Mouse (Mus musculus): ENCODE results near the gene Elmod3.

Elmod3 gene

GRCm38 (mm10) chr6:72570644-72571397 is 27.4 kb downstream of the Elmod3 start:
- DNase-seq (ENCODE audit: low read depth, low spot score), result no peak

- DNase-seq (ENCODE audit: low read depth, low spot score), result no peak
Observed at GRCm38 (mm10) chr6:72568736-72569135, 29.5 kb downstream of the Elmod3 start.

GRCm38 (mm10) chr6:72567508-72567907 is 30.7 kb downstream of the Elmod3 start:
- no peak for DNase-seq (ENCODE audit: low read depth, low spot score)

- DNase-seq (ENCODE audit: low read depth, low spot score), result peak; percentile 73
Observed at GRCm38 (mm10) chr6:72566044-72566443, 32.2 kb downstream of the Elmod3 start.

GRCm38 (mm10) chr6:72565506-72565905 is 32.7 kb downstream of the Elmod3 start:
- no peak for DNase-seq (ENCODE audit: low read depth, low spot score)

- no peak for DNase-seq (ENCODE audit: low read depth, low spot score)
Observed at GRCm38 (mm10) chr6:72562894-72563293, 35.3 kb downstream of the Elmod3 start.

GRCm38 (mm10) chr6:72562486-72562885 is 35.7 kb downstream of the Elmod3 start:
- DNase-seq (ENCODE audit: low read depth, low spot score), result no peak

- DNase-seq (ENCODE audit: low read depth, low spot score), result no peak
Observed at GRCm38 (mm10) chr6:72560801-72561200, 37.4 kb downstream of the Elmod3 start.

- no peak for DNase-seq (ENCODE audit: low read depth, low spot score)
Observed at GRCm38 (mm10) chr6:72553079-72553412, 45.2 kb downstream of the Elmod3 start.

GRCm38 (mm10) chr6:72552171-72553078 is 45.8 kb downstream of the Elmod3 start:
- DNase-seq (ENCODE audit: low read depth, low spot score), result no peak

GRCm38 (mm10) chr6:72550503-72551100 is 47.6 kb downstream of the Elmod3 start:
- DNase-seq (ENCODE audit: low read depth, low spot score), result no peak

- no peak for DNase-seq (ENCODE audit: low read depth, low spot score)
Observed at GRCm38 (mm10) chr6:72550025-72550424, 48.2 kb downstream of the Elmod3 start.

GRCm38 (mm10) chr6:72549041-72549580 is 49.1 kb downstream of the Elmod3 start:
- no peak for DNase-seq (ENCODE audit: low read depth, low spot score)

GRCm38 (mm10) chr6:72547862-72548261 is 50.4 kb downstream of the Elmod3 start:
- DNase-seq (ENCODE audit: low read depth, low spot score), result no peak

GRCm38 (mm10) chr6:72547121-72547520 is 51.1 kb downstream of the Elmod3 start:
- DNase-seq (ENCODE audit: low read depth, low spot score), result no peak

- DNase-seq (ENCODE audit: low read depth, low spot score), result no peak
Observed at GRCm38 (mm10) chr6:72545377-72545776, 52.8 kb downstream of the Elmod3 start.

- DNase-seq (ENCODE audit: low read depth, low spot score), result no peak
Observed at GRCm38 (mm10) chr6:72544283-72544987, 53.8 kb downstream of the Elmod3 start, which contains the start of gene Capg. Capg (plus strand) TSS chr6:72544391.

- DNase-seq (ENCODE audit: low read depth, low spot score), result no peak
Observed at GRCm38 (mm10) chr6:72543265-72543850, 54.9 kb downstream of the Elmod3 start.

GRCm38 (mm10) chr6:72538562-72539031 is 59.6 kb downstream of the Elmod3 start:
- DNase-seq (ENCODE audit: low read depth, low spot score), result peak; percentile 48

GRCm38 (mm10) chr6:72537998-72538500 is 60.2 kb downstream of the Elmod3 start:
- DNase-seq (ENCODE audit: low read depth, low spot score), result no peak

GRCm38 (mm10) chr6:72535165-72535564 is 63.0 kb downstream of the Elmod3 start:
- DNase-seq (ENCODE audit: low read depth, low spot score), result no peak
